Mouse (Mus musculus): ENCODE data around the gene Rest.

GRCm38 (mm10) chr5:77259315-77259714, 6.0 kb upstream of the Rest start:
- TF ChIP-seq EP300 (IDR thresholded peaks at IDR 0.05; ENCODE audit: low read depth) = no peak
- no peak for TF ChIP-seq CTCF (IDR thresholded peaks at IDR 0.05; ENCODE audit: low read depth)

Data from heart, postnatal 0 days (tissue).